Mouse (Mus musculus) small intestine, adult 2 months (tissue): ENCODE measurements at regions not wholly inside any gene's neighbourhood (a gene's known extent, or its start where the extent isn't known, plus 50 kb on each side); places are given as distances from the start of the nearest gene placed in this dataset.

Source experiments
- CTCF ChIP-seq: fragments of 200-500 bp; IDR thresholded peaks from 2 replicates; pipeline ENCODE4 v1.5.1; 2012; ENCODE audit warnings: low read depth, mild to moderate bottlenecking, control low read depth, inconsistent platforms, low read length, moderate library complexity, mixed read lengths; ENCODE audit not compliant: insufficient replicate concordance, insufficient read length; ENCODE audit errors: extremely low read depth
- POLR2A ChIP-seq: fragments of 200-500 bp; IDR thresholded peaks from 2 replicates; pipeline ENCODE4 v1.6.1; 2012; ENCODE audit warnings: low read depth, mild to moderate bottlenecking, control low read depth, inconsistent platforms, low read length, moderate library complexity

DNA sequence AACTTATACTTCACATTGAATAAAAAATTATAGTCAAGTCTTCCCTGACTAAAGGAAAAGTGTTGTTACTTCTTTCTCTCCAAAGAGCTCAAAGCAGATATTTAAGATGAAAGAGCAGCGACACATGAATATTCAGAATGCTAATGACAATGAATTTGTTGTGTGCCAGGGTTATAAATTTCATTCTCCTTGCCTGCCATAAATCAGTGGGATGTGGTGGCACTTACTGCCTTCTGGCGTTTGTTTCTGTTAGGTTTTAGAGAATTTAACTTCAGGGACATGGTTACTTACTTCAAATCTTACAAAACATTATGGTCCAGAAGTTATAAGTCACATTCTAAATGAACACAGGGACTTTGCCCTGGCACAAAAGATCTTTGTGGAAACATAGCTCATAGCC lies 380.4 kb downstream of the Samd5 start:
- TF ChIP-seq CTCF, result no peak
- no peak for TF ChIP-seq POLR2A
